Mouse (Mus musculus) cerebellum, postnatal 4 days (tissue): ENCODE data around the gene Pde7b.
"Not testable (repeated sequence)": the region's sequence is repeated elsewhere in the genome, so short reads cannot be mapped to it uniquely, and the experiment has no call there.

Source experiments
- DNase-seq, 2 experiments: peaks; one replicate each; pipeline ENCODE4 v3.0.0; 2022; ENCODE audit warnings: low spot score in 2 of 2, mixed read lengths in 1 of 2

The Pde7b gene

GRCm38 (mm10) chr10:20548833-20549710, 175.8 kb downstream of the Pde7b start:
- DNase-seq, result no peak

- peak in 1 of 2 experiments; percentile 17 for DNase-seq
These were observed 176.8 kb downstream of the Pde7b start for GRCm38 (mm10) chr10:20547951-20548551.

GRCm38 (mm10) chr10:20543121-20543520, 181.8 kb downstream of the Pde7b start:
- no peak for DNase-seq

- no peak for DNase-seq
These were observed 191.1 kb downstream of the Pde7b start for GRCm38 (mm10) chr10:20533811-20534210.

- no peak for DNase-seq
These were observed 193.0 kb downstream of the Pde7b start for GRCm38 (mm10) chr10:20531921-20532320.

GRCm38 (mm10) chr10:20528544-20529411, 196.1 kb downstream of the Pde7b start:
- DNase-seq, result no peak

- DNase-seq, result no peak
These were observed 197.1 kb downstream of the Pde7b start for GRCm38 (mm10) chr10:20527737-20528136.

- no peak for DNase-seq
These were observed 206.4 kb downstream of the Pde7b start for GRCm38 (mm10) chr10:20518529-20518889.

- not testable (repeated sequence) for DNase-seq
These were observed 206.9 kb downstream of the Pde7b start for GRCm38 (mm10) chr10:20517756-20518528.

GRCm38 (mm10) chr10:20513891-20514290, 211.0 kb downstream of the Pde7b start:
- DNase-seq, result no peak

- no peak for DNase-seq
These were observed 211.4 kb downstream of the Pde7b start for GRCm38 (mm10) chr10:20513461-20513860.

GRCm38 (mm10) chr10:20509819-20510218, 215.1 kb downstream of the Pde7b start:
- no peak for DNase-seq

GRCm38 (mm10) chr10:20508497-20508896, 216.4 kb downstream of the Pde7b start:
- no peak for DNase-seq

- DNase-seq, result no peak
These were observed 217.0 kb downstream of the Pde7b start for GRCm38 (mm10) chr10:20507732-20508412.

GRCm38 (mm10) chr10:20507069-20507468, 217.8 kb downstream of the Pde7b start:
- no peak for DNase-seq

GRCm38 (mm10) chr10:20505454-20505853, 219.4 kb downstream of the Pde7b start:
- no peak for DNase-seq

- DNase-seq, result no peak
These were observed 220.1 kb downstream of the Pde7b start for GRCm38 (mm10) chr10:20504800-20505199.

- DNase-seq, result no peak
These were observed 221.4 kb downstream of the Pde7b start for GRCm38 (mm10) chr10:20503265-20504025.

GRCm38 (mm10) chr10:20501221-20501620, 223.7 kb downstream of the Pde7b start:
- DNase-seq, result no peak

- DNase-seq, result no peak
These were observed 229.8 kb downstream of the Pde7b start for GRCm38 (mm10) chr10:20495051-20495450.
